Mouse (Mus musculus) testis, adult 2 months (tissue): Measurements from ENCODE around the gene Tnrc6b.

Source experiments
- CTCF ChIP-seq: fragments of 200-500 bp; IDR thresholded peaks from 2 replicates; pipeline ENCODE4 v1.5.1; 2012; ENCODE audit warnings: low read depth, mild to moderate bottlenecking, inconsistent platforms, low read length, moderate library complexity; ENCODE audit not compliant: control insufficient read depth, insufficient read depth, insufficient replicate concordance
- POLR2A ChIP-seq: fragments of 200-500 bp; IDR thresholded peaks from 2 replicates; pipeline ENCODE4 v1.6.1; 2012; ENCODE audit warnings: low read depth, mild to moderate bottlenecking, inconsistent platforms, low read length, moderate library complexity; ENCODE audit not compliant: control insufficient read depth

DNA sequence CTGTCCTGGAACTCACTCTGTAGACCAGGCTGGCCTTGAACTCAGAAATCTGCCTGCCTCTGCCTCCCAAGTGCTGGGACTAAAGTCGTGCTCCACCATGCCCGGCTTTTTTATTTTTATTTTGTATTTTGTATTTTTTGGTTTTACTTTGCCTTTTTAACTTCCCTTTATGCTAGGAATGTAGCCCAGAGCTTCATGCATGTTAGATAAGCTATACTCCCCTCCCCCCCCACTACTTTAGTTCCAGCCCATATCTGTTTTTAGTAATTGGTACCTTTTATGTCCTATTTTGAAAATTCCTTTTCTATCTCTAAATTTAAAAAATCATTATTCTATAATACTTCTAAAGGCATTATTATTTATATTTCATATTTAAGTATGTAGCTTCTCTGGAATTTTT, 27.1 kb downstream of the Tnrc6b start:
- TF ChIP-seq CTCF (no peak), POLR2A (no peak)
